Mouse (Mus musculus): ENCODE results near the gene Tmem206. TPM values are rescaled to one million over a fixed set of nuclear protein-coding genes. Genes with fewer than 3 reads are reported as not detected.
A peak's percentile ranks its signal among the peaks of the same experiment; 100 is the strongest.

The Tmem206 gene
- total RNA-seq, 4 experiments from 2014 or later, result 2.6 to 4.2 (median 3.0) TPM

GRCm38 (mm10) chr1:191307766-191308455, 17.8 kb upstream of the Tmem206 start:
- DNase-seq (ENCODE audit: low spot score), result no peak

DNA sequence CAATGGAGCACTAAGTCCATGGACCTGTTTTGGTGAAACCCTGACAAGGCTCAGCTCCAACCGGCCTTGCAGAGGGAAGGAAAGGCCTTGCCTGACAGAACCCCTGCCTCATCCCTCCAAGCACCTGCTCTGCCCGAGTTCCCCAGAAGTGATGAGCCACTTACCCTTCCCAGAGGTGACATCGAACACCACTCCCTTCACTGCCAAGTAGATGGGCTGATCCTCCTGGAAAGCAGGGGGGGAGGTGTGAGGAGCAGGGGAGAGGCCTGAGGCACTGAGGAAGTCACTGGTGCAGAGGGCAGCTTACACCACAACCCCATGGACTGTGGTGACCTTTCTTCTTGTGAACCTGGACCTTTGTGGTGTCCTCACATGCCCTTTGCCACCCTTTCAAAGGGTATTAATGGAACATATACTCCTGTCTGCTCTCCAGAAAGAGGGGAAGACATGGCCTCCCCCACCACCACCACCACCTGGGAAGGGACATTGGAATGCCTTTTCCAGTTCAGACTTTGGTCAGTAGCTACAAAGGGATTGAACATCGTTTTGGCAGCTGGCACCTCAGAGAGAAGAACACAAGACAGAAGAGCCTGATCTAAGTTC, 14.3 kb upstream of the Tmem206 start:
- DNase-seq (ENCODE audit: low spot score), result no peak

DNA sequence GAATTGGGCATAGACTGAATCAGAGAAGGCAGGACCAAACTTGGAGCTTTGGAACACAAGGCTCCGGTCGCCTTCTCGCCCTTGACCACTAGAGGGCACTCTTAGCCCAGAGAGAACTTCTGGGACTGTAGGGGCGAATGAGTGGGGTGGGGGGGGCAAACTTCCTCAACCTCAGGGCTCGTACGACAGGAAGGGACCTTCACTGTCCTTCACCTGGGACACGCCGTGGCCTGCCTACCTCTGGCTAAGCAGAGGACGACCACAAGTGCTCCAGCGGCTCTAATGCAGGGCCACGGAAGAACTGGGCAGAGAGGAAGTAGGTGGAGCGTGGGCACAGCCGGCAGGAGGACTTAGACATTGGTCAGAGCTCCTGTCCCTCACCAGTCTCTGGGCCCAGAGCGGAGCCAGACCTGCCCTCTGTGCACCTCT, 13.2 kb upstream of the Tmem206 start:
- DNase-seq (ENCODE audit: low spot score), result peak; percentile 85

DNA sequence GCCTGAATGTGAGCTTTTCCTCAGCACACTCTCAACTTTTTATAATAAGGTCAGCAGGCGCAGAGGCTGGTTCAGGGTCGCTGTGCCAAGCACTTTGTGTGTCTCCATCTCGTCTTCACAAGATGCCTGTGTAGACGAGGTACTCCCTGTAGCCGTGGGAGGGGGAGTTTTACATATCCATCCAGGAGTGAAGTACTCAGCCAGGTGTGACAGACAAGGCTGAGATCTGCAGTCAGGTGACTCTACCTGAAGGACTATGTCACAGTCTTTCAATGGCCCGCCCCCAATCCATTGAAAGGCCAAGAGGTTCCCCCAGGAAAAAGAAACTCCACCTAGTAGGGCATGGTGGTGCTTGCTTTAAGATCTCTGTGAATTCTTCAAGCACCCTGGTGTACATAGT, 12.6 kb upstream of the Tmem206 start:
- no peak for DNase-seq (ENCODE audit: low spot score)

- DNase-seq (ENCODE audit: low spot score), result no peak
These were observed 11.8 kb upstream of the Tmem206 start for GRCm38 (mm10) chr1:191313926-191314325.

GRCm38 (mm10) chr1:191316818-191317217, 8.9 kb upstream of the Tmem206 start:
- no peak for DNase-seq (ENCODE audit: low spot score)

GRCm38 (mm10) chr1:191317591-191318196, 8.0 kb upstream of the Tmem206 start, which contains the start of gene Nenf:
Gene Nenf (minus strand): TSS chr1:191318194.
- peak; percentile 69 for DNase-seq (ENCODE audit: low spot score)

DNA sequence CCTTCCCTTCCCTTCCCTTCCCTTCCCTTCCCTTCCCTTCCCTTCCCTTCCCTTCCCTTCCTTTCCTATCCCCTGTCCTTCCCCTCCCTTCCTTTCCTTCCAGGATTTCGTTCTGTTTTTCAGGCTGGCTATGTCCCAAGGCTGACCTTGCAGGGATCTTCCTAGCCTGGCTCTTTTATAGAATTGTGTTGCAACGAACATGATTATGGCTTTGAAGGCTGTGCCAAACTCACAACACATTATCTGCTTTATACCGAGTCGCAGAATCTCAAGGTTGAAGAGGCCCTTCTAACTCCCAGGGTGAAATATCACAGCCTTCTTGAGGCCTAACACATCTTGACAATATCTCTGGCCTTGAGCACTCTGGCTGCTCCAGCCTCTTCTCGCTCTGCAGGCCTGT, 7.0 kb upstream of the Tmem206 start:
- DNase-seq (ENCODE audit: low spot score), result no peak

GRCm38 (mm10) chr1:191323381-191323780, 2.3 kb upstream of the Tmem206 start:
- DNase-seq (ENCODE audit: low spot score), result no peak

DNA sequence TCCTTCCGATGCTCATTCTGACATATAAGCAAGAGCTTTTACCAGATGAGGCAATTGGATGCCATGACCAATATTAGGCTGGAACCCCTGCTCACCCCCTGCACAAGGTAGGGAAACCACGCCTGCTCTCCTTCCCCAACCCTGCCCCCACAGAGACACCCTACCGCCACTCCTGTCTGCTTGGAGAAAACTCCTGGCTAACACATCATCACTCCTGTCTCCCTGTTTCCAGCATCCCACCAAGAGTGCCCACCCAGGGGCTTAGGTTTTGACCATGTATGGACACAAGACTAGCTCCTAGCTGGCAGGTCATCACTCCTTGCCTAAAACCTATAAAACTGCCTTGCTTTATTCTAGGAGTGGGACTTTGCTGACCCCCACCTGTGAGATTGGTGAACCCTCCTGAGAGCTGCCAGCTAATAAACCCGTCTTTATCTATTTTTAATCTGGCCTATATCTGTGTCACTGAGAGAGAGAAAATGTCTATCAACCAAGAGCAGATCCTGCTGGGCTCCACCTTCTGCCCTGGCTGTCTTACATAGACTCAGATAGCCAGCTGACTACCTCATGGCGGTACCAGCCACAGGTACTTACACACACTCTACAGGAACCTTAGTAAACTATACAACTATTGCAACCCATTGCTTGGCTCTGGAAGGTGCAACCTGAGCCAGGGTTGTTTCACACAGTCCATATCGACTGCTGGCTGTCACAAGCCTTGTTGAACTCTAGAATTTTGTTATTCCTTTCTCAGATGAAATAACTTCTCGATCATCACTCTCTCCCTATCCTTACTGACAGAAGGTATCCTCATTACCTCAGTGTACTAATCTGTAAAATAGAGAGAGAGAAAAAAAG, 750 bp upstream of the Tmem206 start:
- DNase-seq (ENCODE audit: low spot score), result no peak

DNA sequence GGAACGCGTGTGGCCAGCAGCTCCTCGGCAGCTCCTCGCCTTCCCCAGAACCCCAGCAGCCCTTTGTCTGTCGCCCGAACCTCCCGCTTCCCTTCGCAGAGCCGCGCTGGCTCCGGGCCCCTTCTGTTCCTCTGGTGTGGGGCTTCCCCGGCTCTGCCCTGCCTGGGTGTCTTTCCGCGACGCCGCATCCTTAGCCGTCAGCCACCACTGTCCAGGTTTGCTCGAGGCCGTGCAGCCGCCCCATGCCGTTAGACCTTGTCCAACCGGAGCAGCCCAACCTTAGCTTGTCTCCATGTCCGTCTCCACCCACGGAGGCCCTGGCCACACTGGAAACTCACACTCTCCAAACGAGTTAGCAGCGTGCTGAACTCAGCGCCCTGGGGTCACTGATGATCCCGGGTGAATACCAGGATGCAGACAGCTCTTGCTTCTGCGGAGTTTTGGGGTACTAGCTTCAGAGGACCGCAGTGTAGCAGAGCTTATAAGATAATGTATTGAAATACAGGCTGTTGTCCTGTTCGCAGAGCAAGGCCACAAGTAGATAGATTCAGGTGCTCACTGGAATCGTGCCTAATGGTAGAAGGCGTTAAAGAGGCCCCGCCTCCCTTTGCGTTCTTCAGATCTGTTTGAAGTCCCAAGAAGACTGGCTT, 646 bp downstream of the Tmem206 start:
- DNase-seq (ENCODE audit: low spot score), result no peak

- no peak for DNase-seq (ENCODE audit: low spot score)
These were observed 1.5 kb downstream of the Tmem206 start for GRCm38 (mm10) chr1:191327258-191327657.

GRCm38 (mm10) chr1:191328019-191328441, 2.3 kb downstream of the Tmem206 start:
- DNase-seq (ENCODE audit: low spot score), result no peak

GRCm38 (mm10) chr1:191330356-191330755, 4.6 kb downstream of the Tmem206 start:
- DNase-seq (ENCODE audit: low spot score), result no peak

DNA sequence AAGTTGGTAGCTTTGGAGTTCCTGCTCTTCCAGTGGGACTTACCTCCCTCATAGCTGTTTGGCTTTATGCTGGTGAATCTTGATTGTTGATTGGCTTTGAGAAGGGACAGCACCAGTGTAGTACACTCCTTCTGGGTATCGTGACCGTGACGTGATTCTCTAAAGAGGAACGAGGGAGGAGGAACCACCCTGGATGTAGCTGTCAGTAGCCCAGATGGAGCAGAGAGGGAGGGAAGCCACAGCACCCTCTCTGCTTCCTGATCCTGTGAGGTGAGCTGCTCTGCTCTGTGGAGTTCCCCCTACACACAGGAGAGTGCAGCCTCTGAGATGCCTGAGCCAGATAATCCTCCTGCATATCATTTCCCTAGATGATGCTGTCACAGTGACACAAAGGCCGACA, 8.8 kb downstream of the Tmem206 start:
- DNase-seq (ENCODE audit: low spot score), result no peak

GRCm38 (mm10) chr1:191339876-191340275, 14.2 kb downstream of the Tmem206 start:
- DNase-seq (ENCODE audit: low spot score), result no peak

GRCm38 (mm10) chr1:191340530-191340929, 14.8 kb downstream of the Tmem206 start:
- DNase-seq (ENCODE audit: low spot score), result no peak

GRCm38 (mm10) chr1:191347602-191348001, 21.9 kb downstream of the Tmem206 start:
- DNase-seq (ENCODE audit: low spot score), result no peak

DNA sequence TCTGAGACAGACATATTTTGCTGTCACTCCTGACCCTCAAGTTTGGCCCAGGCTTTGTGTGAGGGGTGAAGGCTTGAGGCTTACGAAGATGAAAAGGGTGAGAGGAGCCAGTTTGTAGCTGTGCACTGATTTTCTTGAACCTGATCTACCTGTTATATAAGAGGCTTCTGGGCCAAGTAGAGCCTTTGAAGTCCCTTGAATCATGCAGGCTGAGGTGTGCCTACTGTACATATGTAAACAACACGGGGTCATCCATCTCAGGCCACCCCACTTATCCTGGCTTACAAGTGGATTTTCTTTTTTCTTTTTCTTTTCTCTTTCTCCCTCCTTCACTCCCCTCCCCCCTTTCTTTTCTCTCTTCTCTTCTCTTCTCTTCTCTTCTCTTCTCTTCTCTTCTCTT, 22.9 kb downstream of the Tmem206 start:
- DNase-seq (ENCODE audit: low spot score), result no peak

GRCm38 (mm10) chr1:191348996-191349395, 23.3 kb downstream of the Tmem206 start:
- DNase-seq (ENCODE audit: low spot score), result no peak

GRCm38 (mm10) chr1:191349486-191350037, 23.9 kb downstream of the Tmem206 start:
- no peak for DNase-seq (ENCODE audit: low spot score)
